Mouse (Mus musculus): ENCODE data around the gene Ube2g1. TPM values are rescaled to one million over a fixed set of nuclear protein-coding genes. Genes with fewer than 3 reads are reported as not detected.

Gene Ube2g1
- polyA plus RNA-seq, 1 experiment from 2014 or later: 62.9 TPM

DNA sequence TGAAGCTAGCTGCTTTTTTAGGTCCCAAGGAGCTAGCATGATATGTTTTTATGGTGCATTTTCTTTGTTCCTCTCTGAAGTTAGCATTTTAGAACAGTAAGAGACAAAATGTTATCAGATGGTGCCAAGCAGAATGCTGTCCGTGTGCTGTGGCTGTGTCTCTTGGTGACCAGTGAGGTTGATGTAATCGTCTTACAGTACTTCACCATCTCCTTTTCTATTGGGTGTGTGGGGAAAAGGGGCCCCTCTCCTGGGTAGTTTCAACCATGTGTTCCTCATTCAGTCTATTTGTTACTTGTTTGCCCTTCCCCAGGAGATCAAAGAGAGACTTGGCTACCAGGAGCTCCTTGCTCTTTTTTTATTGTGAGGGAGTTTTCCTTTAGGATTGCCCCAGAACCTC is 116.1 kb downstream of the Ube2g1 start:
- Histone ChIP-seq H3K4me3 (ENCODE audit: low read depth, low read length) (no peak overlapping the region), H3K9ac (ENCODE audit: low read length) (no peak overlapping the region), H3K9me3 (ENCODE audit: control insufficient read depth, low read length) (no peaks in the 10 kb centered on the region), H3K36me3 (ENCODE audit: control insufficient read depth, insufficient read depth, low read length) (peaks cover 39% of the 10 kb centered on the region), H3K4me1 (replicated peaks; ENCODE audit: control insufficient read depth, insufficient read depth, low read length) (no peaks in the 10 kb centered on the region), H3K4me2 (ENCODE audit: low read length) (no peak overlapping the region), H3K27ac (ENCODE audit: low read depth) (no peak overlapping the region), H3K27me3 (replicated peaks; ENCODE audit: control insufficient read depth, insufficient read depth, low read length) (no peaks in the 10 kb centered on the region)
- WGBS: 62% methylated on average over 2 of the region's 2 CpGs
- no peak for ATAC-seq (replicated peaks; ENCODE audit: low FRiP score, low TSS enrichment, low read depth)
- no peak for DNase-seq (ENCODE audit: low spot score)

DNA sequence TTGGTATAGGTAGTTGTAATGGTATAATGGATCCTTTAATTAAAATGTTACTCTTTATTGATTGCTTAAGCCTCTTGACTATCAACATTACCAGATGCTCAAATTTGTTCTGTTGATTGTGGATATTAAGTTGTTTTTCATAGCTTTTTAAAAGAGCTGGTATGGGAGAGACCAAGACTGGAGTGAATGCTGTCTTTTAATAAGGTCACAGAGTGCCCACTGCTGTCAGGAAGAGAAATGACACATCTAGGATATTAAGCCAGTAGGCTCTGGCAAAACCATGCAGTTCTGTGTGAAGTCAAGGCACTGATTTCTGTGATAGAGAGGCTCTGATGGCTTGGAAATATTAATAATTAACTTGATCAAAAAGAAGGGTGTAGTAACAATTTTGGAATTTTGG is 116.8 kb downstream of the Ube2g1 start:
- H3K9ac ChIP-seq (ENCODE audit: low read length): no peak overlapping the region
- H3K4me3 ChIP-seq (ENCODE audit: low read depth, low read length): no peak overlapping the region
- no peak for ATAC-seq (replicated peaks; ENCODE audit: low FRiP score, low TSS enrichment, low read depth)
- no peaks in the 10 kb centered on the region for H3K27me3 ChIP-seq (replicated peaks; ENCODE audit: control insufficient read depth, insufficient read depth, low read length)
- no peak overlapping the region for H3K27ac ChIP-seq (ENCODE audit: low read depth)
- no peak for DNase-seq (ENCODE audit: low spot score)
- no peaks in the 10 kb centered on the region for H3K9me3 ChIP-seq (ENCODE audit: control insufficient read depth, low read length)
- H3K4me1 ChIP-seq (replicated peaks; ENCODE audit: control insufficient read depth, insufficient read depth, low read length): no peaks in the 10 kb centered on the region
- no peak overlapping the region for H3K4me2 ChIP-seq (ENCODE audit: low read length)
- H3K36me3 ChIP-seq (ENCODE audit: control insufficient read depth, insufficient read depth, low read length): peaks cover 42% of the 10 kb centered on the region

DNA sequence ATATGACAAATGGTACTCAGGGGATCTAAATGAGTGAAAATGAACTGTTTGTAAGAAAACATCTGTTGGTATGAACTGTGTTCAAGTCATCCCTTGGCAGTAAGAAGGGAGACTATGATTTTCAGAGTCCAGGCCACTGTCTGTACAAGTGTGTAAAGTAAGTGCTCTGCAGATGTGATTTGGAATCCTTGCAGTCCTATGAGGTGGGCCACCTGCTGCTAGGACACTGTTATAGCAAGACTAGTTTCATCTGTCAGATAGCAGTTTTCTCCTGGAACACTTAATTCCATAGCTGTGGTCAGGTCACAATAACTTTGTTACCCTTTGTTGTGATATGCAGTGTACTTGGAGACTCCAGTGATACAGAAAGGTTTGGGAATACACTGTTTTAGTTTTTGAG is 118.9 kb downstream of the Ube2g1 start:
- Histone ChIP-seq H3K9me3 (ENCODE audit: control insufficient read depth, low read length) (no peaks in the 10 kb centered on the region), H3K36me3 (ENCODE audit: control insufficient read depth, insufficient read depth, low read length) (peaks cover 63% of the 10 kb centered on the region)
- ATAC-seq (replicated peaks; ENCODE audit: low FRiP score, low TSS enrichment, low read depth): no peak

DNA sequence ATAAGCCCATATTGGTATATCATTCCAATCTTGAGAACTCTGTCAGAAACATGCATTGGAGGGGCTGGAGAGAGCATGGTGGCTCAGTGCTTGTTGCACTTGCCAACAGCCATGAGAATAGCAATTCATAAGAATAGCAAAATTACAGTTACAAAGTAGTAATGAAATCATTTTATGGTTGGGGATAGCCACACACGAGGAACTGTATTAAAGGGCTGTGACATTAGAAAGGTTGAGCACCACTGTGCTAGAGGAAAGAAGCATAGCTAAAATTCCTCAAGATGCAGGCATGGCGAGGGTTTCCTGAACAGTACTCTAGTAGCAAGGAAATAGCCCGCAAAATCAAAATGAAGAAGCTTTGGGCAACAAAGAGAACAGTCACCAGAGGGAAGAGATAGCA is 126.7 kb downstream of the Ube2g1 start:
- H3K4me3 ChIP-seq (ENCODE audit: low read depth, low read length): no peak overlapping the region

More for the DNA sequence above, 118.9 kb downstream of the Ube2g1 start:
- DNase-seq (ENCODE audit: low spot score): no peak
- H3K27me3 ChIP-seq (replicated peaks; ENCODE audit: control insufficient read depth, insufficient read depth, low read length): no peaks in the 10 kb centered on the region
- H3K4me1 ChIP-seq (replicated peaks; ENCODE audit: control insufficient read depth, insufficient read depth, low read length): no peaks in the 10 kb centered on the region
- no peak overlapping the region for H3K4me3 ChIP-seq (ENCODE audit: low read depth, low read length)
- H3K9ac ChIP-seq (ENCODE audit: low read length): no peak overlapping the region
- no peak overlapping the region for H3K4me2 ChIP-seq (ENCODE audit: low read length)
- no peak overlapping the region for H3K27ac ChIP-seq (ENCODE audit: low read depth)

DNA sequence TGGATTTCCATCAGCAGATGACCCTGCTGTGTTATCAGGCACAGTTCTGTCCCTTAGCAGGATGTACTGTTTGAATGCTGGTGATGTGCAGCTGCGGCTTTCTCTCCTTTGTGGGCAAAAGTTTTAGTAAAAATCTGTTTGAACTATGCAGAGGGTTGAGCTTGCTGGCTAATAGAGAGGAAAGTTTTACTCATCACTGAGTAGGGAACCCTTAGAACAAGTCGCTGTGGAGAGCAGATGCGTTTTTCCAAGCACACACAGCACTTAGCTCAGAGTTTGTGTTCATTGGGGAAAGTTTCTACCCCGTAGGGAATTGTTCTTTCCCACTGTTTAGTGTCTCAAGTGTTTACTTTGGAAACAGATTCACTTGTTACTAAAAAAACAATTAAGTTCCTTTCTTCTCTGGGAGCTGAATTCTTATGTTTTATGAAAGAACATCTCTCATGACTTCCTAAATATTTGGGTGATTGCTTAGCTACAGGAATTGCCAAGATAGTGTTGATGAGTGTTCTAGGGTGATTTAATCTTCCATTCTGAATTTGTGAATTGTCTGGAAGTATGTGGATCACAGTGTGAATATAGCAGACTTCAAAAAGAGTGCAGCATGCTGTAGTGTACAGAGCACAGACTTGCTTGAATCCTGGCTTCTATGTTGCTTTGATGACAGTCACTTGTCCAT is 127.9 kb downstream of the Ube2g1 start:
- Histone ChIP-seq H3K36me3 (ENCODE audit: control insufficient read depth, insufficient read depth, low read length) (peaks cover 68% of the 10 kb centered on the region), H3K4me1 (replicated peaks; ENCODE audit: control insufficient read depth, insufficient read depth, low read length) (no peaks in the 10 kb centered on the region)
- no peak for DNase-seq (ENCODE audit: low spot score)

More for the DNA sequence above, 126.7 kb downstream of the Ube2g1 start:
- no peak for ATAC-seq (replicated peaks; ENCODE audit: low FRiP score, low TSS enrichment, low read depth)
- Histone ChIP-seq H3K27ac (ENCODE audit: low read depth) (no peak overlapping the region), H3K9me3 (ENCODE audit: control insufficient read depth, low read length) (no peaks in the 10 kb centered on the region), H3K27me3 (replicated peaks; ENCODE audit: control insufficient read depth, insufficient read depth, low read length) (no peaks in the 10 kb centered on the region), H3K36me3 (ENCODE audit: control insufficient read depth, insufficient read depth, low read length) (peaks cover 69% of the 10 kb centered on the region), H3K9ac (ENCODE audit: low read length) (no peak overlapping the region), H3K4me2 (ENCODE audit: low read length) (no peak overlapping the region), H3K4me1 (replicated peaks; ENCODE audit: control insufficient read depth, insufficient read depth, low read length) (no peaks in the 10 kb centered on the region)
- no peak for DNase-seq (ENCODE audit: low spot score)
- WGBS: 83% methylated on average over 3 of the region's 3 CpGs

DNA sequence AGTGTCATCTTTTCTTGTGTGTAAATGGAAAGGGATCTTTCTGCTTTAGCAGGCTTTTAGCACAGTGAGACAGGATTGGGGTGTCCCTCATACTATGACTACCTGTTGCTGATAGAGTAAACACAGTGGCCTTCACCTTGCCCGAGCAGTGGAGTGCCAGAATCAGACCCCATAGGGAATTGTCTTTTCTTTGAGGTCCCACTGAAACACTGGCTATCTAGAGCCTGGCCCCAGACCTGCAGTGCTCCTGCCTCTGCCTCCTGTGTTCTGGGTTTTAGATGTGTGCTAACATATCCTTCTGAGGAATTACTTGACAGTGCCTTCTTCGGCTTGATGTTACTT is 128.4 kb downstream of the Ube2g1 start:
- Histone ChIP-seq H3K27me3 (replicated peaks; ENCODE audit: control insufficient read depth, insufficient read depth, low read length) (no peaks in the 10 kb centered on the region), H3K27ac (ENCODE audit: low read depth) (no peak overlapping the region), H3K36me3 (ENCODE audit: control insufficient read depth, insufficient read depth, low read length) (peaks cover 68% of the 10 kb centered on the region), H3K4me3 (ENCODE audit: low read depth, low read length) (no peak overlapping the region), H3K4me2 (ENCODE audit: low read length) (no peak overlapping the region), H3K4me1 (replicated peaks; ENCODE audit: control insufficient read depth, insufficient read depth, low read length) (no peaks in the 10 kb centered on the region), H3K9ac (ENCODE audit: low read length) (no peak overlapping the region), H3K9me3 (ENCODE audit: control insufficient read depth, low read length) (no peaks in the 10 kb centered on the region)
- DNase-seq (ENCODE audit: low spot score) (no peak), ATAC-seq (replicated peaks; ENCODE audit: low FRiP score, low TSS enrichment, low read depth) (no peak)
- 87% methylated on average over 2 of the region's 2 CpGs for WGBS

More for the DNA sequence above, 127.9 kb downstream of the Ube2g1 start:
- WGBS: 83% methylated on average over 4 of the region's 4 CpGs
- Histone ChIP-seq H3K27ac (ENCODE audit: low read depth) (no peak overlapping the region), H3K4me2 (ENCODE audit: low read length) (no peak overlapping the region), H3K27me3 (replicated peaks; ENCODE audit: control insufficient read depth, insufficient read depth, low read length) (no peaks in the 10 kb centered on the region), H3K9ac (ENCODE audit: low read length) (no peak overlapping the region), H3K9me3 (ENCODE audit: control insufficient read depth, low read length) (no peaks in the 10 kb centered on the region), H3K4me3 (ENCODE audit: low read depth, low read length) (no peak overlapping the region)
- ATAC-seq (replicated peaks; ENCODE audit: low FRiP score, low TSS enrichment, low read depth): no peak

Small RNA genes within 50 kb of the gene (microRNA-seq; reads per million reads assigned to microRNA genes)
- gene Gm25678: not detected

Other genes with a start within 250 kb of the Ube2g1 start
- 0.58 and 0.81 TPM in 2 replicates for gene Tekt1, start 244.8 kb upstream of the Ube2g1 start, polyA plus RNA-seq (2014; fragmentation: Nextera tagmentation; extraction: Ambion mirVana)
- gene Smtnl2, start 195.6 kb upstream of the Ube2g1 start, polyA plus RNA-seq (2014; fragmentation: Nextera tagmentation; extraction: Ambion mirVana): 26.2 and 34.5 TPM in 2 replicates
- gene Ggt6, start 171.8 kb upstream of the Ube2g1 start, polyA plus RNA-seq (2014; fragmentation: Nextera tagmentation; extraction: Ambion mirVana): 6.7 and 7.0 TPM in 2 replicates
- gene Mybbp1a, start 165.9 kb upstream of the Ube2g1 start, polyA plus RNA-seq (2014; fragmentation: Nextera tagmentation; extraction: Ambion mirVana): 173 and 184 TPM in 2 replicates
- gene Spns2, start 117.4 kb upstream of the Ube2g1 start, polyA plus RNA-seq (2014; fragmentation: Nextera tagmentation; extraction: Ambion mirVana): 2.2 and 4.3 TPM in 2 replicates
- 0.15 and 0.30 TPM in 2 replicates for gene Spns3, start 56.8 kb upstream of the Ube2g1 start, polyA plus RNA-seq (2014; fragmentation: Nextera tagmentation; extraction: Ambion mirVana)
- 32.8 and 34.4 TPM in 2 replicates for gene Ankfy1, start 82.7 kb downstream of the Ube2g1 start, polyA plus RNA-seq (2014; fragmentation: Nextera tagmentation; extraction: Ambion mirVana)
- 2.5 and 3.7 TPM in 2 replicates for gene Cyb5d2, start 188.9 kb downstream of the Ube2g1 start, polyA plus RNA-seq (2014; fragmentation: Nextera tagmentation; extraction: Ambion mirVana)
- 12.2 and 12.8 TPM in 2 replicates for gene Zzef1, start 188.9 kb downstream of the Ube2g1 start, polyA plus RNA-seq (2014; fragmentation: Nextera tagmentation; extraction: Ambion mirVana)

Measured in intestine, embryonic 14.5 days (tissue).